Mouse (Mus musculus) heart, adult 2 months (tissue): Measurements from ENCODE around the gene Flot2.

Experiments used
- CTCF ChIP-seq: fragments of 200-600 bp; IDR thresholded peaks from 2 replicates; pipeline ENCODE4 v1.8.1; 2022; ENCODE audit warnings: antibody characterized with exemption, mild to moderate bottlenecking, moderate library complexity
- POLR2A ChIP-seq: fragments of 200-500 bp; IDR thresholded peaks from 2 replicates; pipeline ENCODE4 v1.6.1; 2011; ENCODE audit warnings: mild to moderate bottlenecking, low read depth, low read length, control low read depth; ENCODE audit not compliant: insufficient read depth

GRCm38 (mm10) chr11:78065906-78066305 is 28.2 kb downstream of the Flot2 start:
- TF ChIP-seq CTCF (no peak), POLR2A (no peak)
